Mouse (Mus musculus): Measurements from ENCODE around the gene Fam149b.

Gene Fam149b

DNA sequence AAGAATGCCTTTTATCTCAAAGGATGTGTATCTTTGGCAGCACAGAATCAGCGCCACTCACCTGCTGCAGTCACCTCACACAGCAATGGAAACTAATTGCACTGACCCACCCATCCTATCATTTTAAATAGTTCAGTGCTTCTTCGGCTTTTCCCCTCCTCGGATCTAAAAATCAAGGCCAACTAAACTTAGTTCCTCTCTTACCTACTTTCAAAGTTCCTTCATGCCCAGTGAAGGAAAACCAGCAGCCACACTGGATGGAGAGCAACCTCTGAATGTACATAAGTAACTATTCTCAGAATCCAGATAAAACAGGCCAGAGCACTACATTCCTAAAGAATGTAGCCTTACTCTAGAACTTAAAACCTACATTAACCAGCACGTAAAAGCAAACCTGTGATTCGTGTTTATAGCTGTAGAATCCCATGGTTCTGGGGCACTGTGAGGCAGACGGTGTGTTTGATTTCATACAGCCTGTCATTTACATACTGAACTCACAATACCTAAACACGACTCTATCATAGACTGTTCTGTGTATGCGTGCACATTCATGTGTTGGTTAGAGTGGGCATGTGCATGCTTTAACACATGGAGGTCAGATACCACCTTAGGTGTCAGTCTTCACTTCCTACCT lies 41.6 kb downstream of the Fam149b start:
- DNase-seq (ENCODE audit: low spot score): no peak

- no peak for DNase-seq (ENCODE audit: low spot score)
Measured at GRCm38 (mm10) chr14:20392326-20392725, 44.4 kb downstream of the Fam149b start.

GRCm38 (mm10) chr14:20393205-20393913 lies 45.4 kb downstream of the Fam149b start, which contains the start of gene Mrps16:
Mrps16 (minus strand) TSS chr14:20393634.
- DNase-seq (ENCODE audit: low spot score): peak; percentile 92

DNA sequence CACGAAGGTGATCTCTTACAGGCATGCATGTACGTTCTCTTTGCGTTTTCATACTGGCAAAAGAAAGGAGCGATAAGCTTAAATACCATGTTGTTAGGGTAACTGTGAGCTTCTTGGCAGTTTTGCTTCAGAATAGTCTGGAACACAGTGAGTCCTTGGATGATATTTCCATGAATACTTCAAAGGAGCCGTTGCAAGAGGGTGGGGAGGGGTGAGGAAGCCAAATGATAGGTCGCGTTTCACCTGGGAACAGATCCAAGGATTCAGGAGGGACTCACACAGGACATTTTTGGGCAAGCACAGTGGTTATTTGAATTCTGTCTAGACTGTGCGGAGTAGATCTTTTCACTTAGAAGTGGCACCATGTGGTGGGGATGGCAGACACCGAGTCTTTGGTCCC lies 49.3 kb downstream of the Fam149b start:
- DNase-seq (ENCODE audit: low spot score): no peak

- no peak for DNase-seq (ENCODE audit: low spot score)
Measured at GRCm38 (mm10) chr14:20398864-20399263, 50.9 kb downstream of the Fam149b start.

DNA sequence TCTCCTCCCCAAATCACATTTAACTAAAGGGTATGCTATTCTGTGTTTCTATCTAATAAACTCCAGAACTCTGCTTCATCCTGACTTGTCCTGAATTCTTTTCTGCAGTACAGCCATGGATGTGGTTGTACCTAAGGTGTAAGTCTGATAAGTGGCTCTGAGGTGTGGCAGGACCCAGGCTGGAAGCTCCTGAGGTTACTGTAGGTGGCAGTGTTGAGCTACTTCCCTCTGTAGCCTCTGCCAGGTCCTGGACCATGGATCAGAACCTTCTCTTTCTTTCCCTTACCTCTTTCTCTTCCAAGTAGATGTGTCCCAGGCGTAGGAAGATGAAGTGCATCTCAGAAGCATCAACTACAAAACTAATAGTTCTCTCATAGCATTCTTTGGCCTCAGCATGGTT lies 52.1 kb downstream of the Fam149b start:
- DNase-seq (ENCODE audit: low spot score): no peak

DNA sequence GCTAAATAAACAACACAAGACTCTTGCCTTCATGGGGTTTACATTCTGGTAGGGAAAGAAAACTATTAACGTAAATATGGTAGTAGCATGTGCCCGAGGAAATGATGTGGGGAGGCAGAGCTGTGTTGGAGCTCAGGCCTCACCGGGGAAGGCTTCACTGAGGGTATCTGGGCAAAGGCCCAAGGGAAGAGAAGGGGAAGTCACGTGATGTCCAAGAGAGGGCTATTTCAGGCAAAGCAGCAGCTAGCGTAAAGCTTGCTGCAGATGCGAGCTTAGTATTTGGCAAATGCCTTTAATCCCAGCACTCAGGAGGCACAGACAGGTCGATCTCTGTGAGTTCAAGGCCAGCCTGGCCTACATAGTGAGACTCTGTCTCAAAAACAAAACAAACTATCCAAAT lies 74.3 kb downstream of the Fam149b start:
- DNase-seq (ENCODE audit: low spot score): no peak

- no peak for DNase-seq (ENCODE audit: low spot score)
Measured at GRCm38 (mm10) chr14:20423046-20423445, 75.1 kb downstream of the Fam149b start.

GRCm38 (mm10) chr14:20428593-20428992 lies 80.6 kb downstream of the Fam149b start:
- DNase-seq (ENCODE audit: low spot score): no peak

DNA sequence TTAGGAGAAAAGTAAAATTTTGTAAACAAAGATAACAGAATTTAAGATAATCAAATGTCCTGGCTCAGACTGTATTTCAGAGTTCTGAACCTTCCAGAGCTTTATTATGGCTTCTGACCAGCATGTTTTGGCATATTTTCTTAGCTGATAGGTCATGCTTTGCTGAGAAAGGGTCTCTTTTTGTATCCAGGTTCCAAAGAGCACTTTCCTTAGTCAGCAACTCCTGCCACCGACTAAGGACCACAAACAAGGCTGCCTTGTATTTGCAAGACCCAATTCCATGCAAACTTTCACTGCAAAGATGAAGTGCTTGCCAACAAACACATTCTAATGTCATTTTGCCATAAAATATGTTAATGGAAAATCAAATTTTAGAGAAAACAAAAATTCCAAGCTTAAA lies 81.9 kb downstream of the Fam149b start:
- DNase-seq (ENCODE audit: low spot score): no peak

- DNase-seq (ENCODE audit: low spot score): no peak
Measured at GRCm38 (mm10) chr14:20431726-20432125, 83.8 kb downstream of the Fam149b start.

GRCm38 (mm10) chr14:20432420-20432819 lies 84.5 kb downstream of the Fam149b start:
- DNase-seq (ENCODE audit: low spot score): no peak

Measured in spleen, adult 12 weeks (tissue).